In the genomic region with DNA sequence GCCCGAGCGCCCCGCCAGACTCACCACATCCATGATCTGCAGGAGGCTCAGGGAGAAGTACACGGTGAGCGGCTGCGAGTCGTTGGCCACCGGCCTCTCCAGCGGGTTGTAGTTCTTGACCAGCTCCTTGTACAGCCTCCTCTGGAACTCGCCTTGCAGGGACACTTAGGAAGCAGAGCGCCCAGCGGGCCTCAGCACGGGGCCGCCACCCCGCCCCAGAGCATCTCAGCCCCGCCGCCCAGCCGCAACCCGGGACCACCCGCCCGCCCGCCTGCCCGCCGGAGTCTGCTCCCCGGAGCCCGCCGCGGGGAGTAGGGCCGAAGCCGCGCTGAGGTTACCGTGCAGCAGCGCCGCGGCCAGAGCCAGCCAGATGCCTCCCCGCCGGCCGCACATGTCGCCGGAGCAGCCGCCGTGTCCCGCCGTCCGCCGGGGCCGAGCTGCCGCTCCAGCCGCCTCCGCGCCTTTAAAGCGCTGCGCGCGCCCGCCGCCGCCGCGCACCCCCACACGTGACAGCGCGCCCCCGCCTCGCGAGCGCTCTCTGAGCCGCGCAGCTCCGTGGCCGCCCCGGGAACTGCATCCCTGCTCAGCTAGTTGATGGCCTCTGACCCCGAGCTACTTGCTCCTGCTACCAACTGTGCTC, we compare ENCODE assay signal across 7 mouse cellular contexts. TPM values are rescaled to one million over a fixed set of nuclear protein-coding genes. Genes with fewer than 3 reads are reported as not detected.
A peak's percentile ranks its signal among the peaks of the same experiment; 100 is the strongest.
DNase-seq lines count a peak whose midpoint lies in the region; ATAC-seq and TF ChIP-seq lines count a peak whose summit lies in the region.

A gene (minus strand): TSS at position 486 of the 640 bp plus-strand sequence.

- H3K36me3 ChIP-seq in forebrain, embryonic 11.5 days (ENCODE audit: control insufficient read depth, insufficient read depth, low read length), result no peaks in the 10 kb centered on the region
- H3K36me3 ChIP-seq in heart, embryonic 13.5 days, result no peaks in the 10 kb centered on the region
- H3K36me3 ChIP-seq in kidney, embryonic 15.5 days, result no peaks in the 10 kb centered on the region
- no peaks in the 10 kb centered on the region for H3K36me3 ChIP-seq in limb, embryonic 13.5 days
- no peaks in the 10 kb centered on the region for H3K36me3 ChIP-seq in midbrain, embryonic 15.5 days (replicated peaks)
- H3K36me3 ChIP-seq in testis, adult 2 months (ENCODE audit: control insufficient read depth, insufficient read depth, low read length), result no peaks in the 10 kb centered on the region

- ATAC-seq in cerebellum, adult (ENCODE audit: insufficient number of reproducible peaks, low FRiP score, low TSS enrichment), result peak; percentile 84
- ATAC-seq in forebrain, embryonic 11.5 days (replicated peaks; ENCODE audit: low FRiP score), result peak; percentile 95
- peak; percentile 63 for ATAC-seq in heart, embryonic 13.5 days (ENCODE audit: extremely low read depth, insufficient number of reproducible peaks, low FRiP score, low TSS enrichment)
- ATAC-seq in kidney, embryonic 15.5 days (replicated peaks; ENCODE audit: low FRiP score), result peak; percentile 95
- ATAC-seq in limb, embryonic 13.5 days (ENCODE audit: low FRiP score, low read depth), result peak; percentile 88
- peak; percentile 96 for ATAC-seq in midbrain, embryonic 15.5 days (replicated peaks)

- H3K4me1 ChIP-seq in forebrain, embryonic 11.5 days (replicated peaks; ENCODE audit: control insufficient read depth, insufficient read depth, low read length), result no peaks in the 10 kb centered on the region; the same call in 1 of the 2 replicates
- H3K4me1 ChIP-seq in heart, embryonic 13.5 days, result peaks cover 7% of the 10 kb centered on the region; the same call in 1 of the 2 replicates
- peaks cover 13% of the 10 kb centered on the region for H3K4me1 ChIP-seq in kidney, embryonic 15.5 days
- peaks cover 7% of the 10 kb centered on the region for H3K4me1 ChIP-seq in limb, embryonic 13.5 days
- H3K4me1 ChIP-seq in midbrain, embryonic 15.5 days, result peaks cover 10% of the 10 kb centered on the region; the same call in 1 of the 2 replicates
- peaks cover 7% of the 10 kb centered on the region for H3K4me1 ChIP-seq in testis, adult 2 months (ENCODE audit: control insufficient read depth, insufficient read depth, low read length)

- H3K27ac ChIP-seq in forebrain, embryonic 11.5 days (ENCODE audit: low read depth, low read length), result no peak within 1 kb of the TSS
- no peak within 1 kb of the TSS for H3K27ac ChIP-seq in heart, embryonic 13.5 days (replicated peaks)
- no peak within 1 kb of the TSS for H3K27ac ChIP-seq in kidney, embryonic 15.5 days
- no peak within 1 kb of the TSS for H3K27ac ChIP-seq in limb, embryonic 13.5 days
- peak within 1 kb of the TSS; percentile 65 for H3K27ac ChIP-seq in midbrain, embryonic 15.5 days
- H3K27ac ChIP-seq in testis, adult 2 months (ENCODE audit: control insufficient read depth, insufficient read depth, low read depth, low read length), result no peak within 1 kb of the TSS

- under 1% methylated on average over 62 of the region's 73 CpGs for WGBS in forebrain, embryonic 11.5 days
- under 1% methylated on average over 56 of the region's 73 CpGs for WGBS in heart, embryonic 13.5 days
- WGBS in kidney, embryonic 15.5 days, result under 1% methylated on average over 70 of the region's 73 CpGs
- WGBS in limb, embryonic 13.5 days, result under 1% methylated on average over 52 of the region's 73 CpGs
- WGBS in midbrain, embryonic 15.5 days, result under 1% methylated on average over 71 of the region's 73 CpGs

- H3K4me2 ChIP-seq in forebrain, embryonic 11.5 days (ENCODE audit: low read depth, low read length, severe bottlenecking), result peak within 1 kb of the TSS; percentile 86
- H3K4me2 ChIP-seq in heart, embryonic 13.5 days, result peak within 1 kb of the TSS; percentile 98
- H3K4me2 ChIP-seq in kidney, embryonic 15.5 days, result peak within 1 kb of the TSS; percentile 83
- H3K4me2 ChIP-seq in limb, embryonic 13.5 days (replicated peaks), result peak within 1 kb of the TSS; percentile 89
- peak within 1 kb of the TSS; percentile 76 for H3K4me2 ChIP-seq in midbrain, embryonic 15.5 days

- TF ChIP-seq POLR2A in testis, adult 2 months (IDR thresholded peaks at IDR 0.05; ENCODE audit: control insufficient read depth, low read depth, low read length), result no peak

- no peaks in the 10 kb centered on the region; the same call in 1 of the 2 replicates for H3K27me3 ChIP-seq in forebrain, embryonic 11.5 days (ENCODE audit: control insufficient read depth, insufficient read depth, low read length)
- H3K27me3 ChIP-seq in heart, embryonic 13.5 days (replicated peaks), result peaks cover 29% of the 10 kb centered on the region
- H3K27me3 ChIP-seq in kidney, embryonic 15.5 days, result peaks cover 3% of the 10 kb centered on the region; the same call in 1 of the 2 replicates
- H3K27me3 ChIP-seq in limb, embryonic 13.5 days, result peaks cover 14% of the 10 kb centered on the region
- 0 out of 2 replicates have a peak, but pooled peaks cover 2% of the 10 kb centered on the region for H3K27me3 ChIP-seq in midbrain, embryonic 15.5 days (replicated peaks)
- H3K27me3 ChIP-seq in testis, adult 2 months (ENCODE audit: control insufficient read depth, insufficient read depth, low read length), result no peaks in the 10 kb centered on the region

- TF ChIP-seq CTCF in testis, adult 2 months (IDR thresholded peaks at IDR 0.05; ENCODE audit: control insufficient read depth, insufficient read depth, insufficient replicate concordance, low read depth, low read length), result peak; percentile 29; the same call in 1 of the 2 replicates

- peak within 1 kb of the TSS; percentile 73 for H3K9ac ChIP-seq in forebrain, embryonic 11.5 days (ENCODE audit: low read length)
- H3K9ac ChIP-seq in heart, embryonic 13.5 days, result peak within 1 kb of the TSS; percentile 79
- H3K9ac ChIP-seq in kidney, embryonic 15.5 days, result peak within 1 kb of the TSS; percentile 51
- H3K9ac ChIP-seq in limb, embryonic 13.5 days, result peak within 1 kb of the TSS; percentile 75
- H3K9ac ChIP-seq in midbrain, embryonic 15.5 days, result peak within 1 kb of the TSS; percentile 76

- peak; percentile 90 for DNase-seq in forebrain, embryonic 11.5 days (ENCODE audit: low spot score)

- H3K9me3 ChIP-seq in forebrain, embryonic 11.5 days (ENCODE audit: control insufficient read depth, low read length), result no peaks in the 10 kb centered on the region
- H3K9me3 ChIP-seq in heart, embryonic 13.5 days, result no peaks in the 10 kb centered on the region
- H3K9me3 ChIP-seq in kidney, embryonic 15.5 days (replicated peaks), result no peaks in the 10 kb centered on the region
- H3K9me3 ChIP-seq in limb, embryonic 13.5 days, result no peaks in the 10 kb centered on the region
- no peaks in the 10 kb centered on the region for H3K9me3 ChIP-seq in midbrain, embryonic 15.5 days

- H3K4me3 ChIP-seq in forebrain, embryonic 11.5 days (ENCODE audit: low read depth, low read length), result peak within 1 kb of the TSS; percentile 72
- peak within 1 kb of the TSS; percentile 65 for H3K4me3 ChIP-seq in heart, embryonic 13.5 days
- H3K4me3 ChIP-seq in kidney, embryonic 15.5 days (replicated peaks), result peak within 1 kb of the TSS; percentile 53
- peak within 1 kb of the TSS; percentile 71 for H3K4me3 ChIP-seq in limb, embryonic 13.5 days
- H3K4me3 ChIP-seq in midbrain, embryonic 15.5 days, result peak within 1 kb of the TSS; percentile 90
- H3K4me3 ChIP-seq in testis, adult 2 months (ENCODE audit: control insufficient read depth, low read depth, low read length), result peak within 1 kb of the TSS; percentile 75

RNA-seq across cellular contexts. Expression of the gene that starts here (rescaled TPM):
- 4.0 and 5.1 TPM in 2 replicates for polyA plus RNA-seq in forebrain, embryonic 11.5 days (2014; fragmentation: Nextera tagmentation; extraction: Ambion mirVana)
- polyA plus RNA-seq in heart, embryonic 13.5 days (2015; fragmentation: Nextera tagmentation; extraction: Ambion mirVana), result 0.80 TPM in 2 replicates
- 3.4 and 4.5 TPM in 2 replicates for polyA plus RNA-seq in kidney, embryonic 15.5 days (2015; fragmentation: Nextera tagmentation; extraction: Ambion mirVana)
- polyA plus RNA-seq in limb, embryonic 13.5 days (2015; fragmentation: Nextera tagmentation; extraction: Ambion mirVana), result 3.0 and 3.6 TPM in 2 replicates
- 8.5 and 9.2 TPM in 2 replicates for polyA plus RNA-seq in midbrain, embryonic 15.5 days (2015; fragmentation: Nextera tagmentation; extraction: Ambion mirVana)
- polyA plus RNA-seq in testis, adult 2 months (2012; rRNA removed), result 2.0 and 2.4 TPM in 2 replicates

Comparison
In these comparisons a context has a peak if more than half of its experiments do, and no peak if none do; other contexts are left out.
1. Peak in ATAC-seq, H3K4me3 ChIP-seq, H3K9ac ChIP-seq and H3K4me2 ChIP-seq in heart, embryonic 13.5 days; RNA of the gene not detected or under 1 TPM.